Mouse (Mus musculus) MEL (cell line): ENCODE measurements around the gene Olfr517. TPM values are rescaled to one million over a fixed set of nuclear protein-coding genes. Genes with fewer than 3 reads are reported as not detected.

Experiments
- DNase-seq: peaks from one replicate; pipeline ENCODE4 v3.0.0; 2011; ENCODE audit warnings: low read depth, low spot score
- H3K27ac ChIP-seq: 2 replicates; pipeline ENCODE4 v1.5.1; 2012; ENCODE audit warnings: low read depth, mild to moderate bottlenecking, control low read depth, low read length, moderate library complexity; ENCODE audit not compliant: control insufficient read depth
- H3K27me3 ChIP-seq, 2 experiments: fragments of 150-350 bp in 1 of 2; sonication (generic) in 1 of 2; 2 replicates each; pipeline ENCODE4 v1.6.1; 2012; ENCODE audit warnings: low read length in 2 of 2, mild to moderate bottlenecking in 2 of 2, improper control_type of control experiment in 1 of 2, moderate library complexity in 1 of 2; ENCODE audit not compliant: insufficient read depth in 2 of 2, control insufficient read depth in 1 of 2
- H3K36me3 ChIP-seq, 2 experiments: 2 replicates each; pipeline ENCODE4 v1.6.1; 2012 to 2014; ENCODE audit warnings: low read length in 2 of 2, improper control_type of control experiment in 1 of 2, inconsistent platforms in 1 of 2, mild to moderate bottlenecking in 1 of 2; ENCODE audit not compliant: insufficient read depth in 2 of 2, control insufficient read depth in 1 of 2
- H3K4me1 ChIP-seq, 2 experiments: fragments of 150-350 bp in 1 of 2; sonication (generic) in 1 of 2; 2 replicates each; pipeline ENCODE4 v1.6.1; 2012; ENCODE audit warnings: low read length in 2 of 2, improper control_type of control experiment in 1 of 2, mild to moderate bottlenecking in 1 of 2; ENCODE audit not compliant: insufficient read depth in 2 of 2, control insufficient read depth in 1 of 2
- H3K4me3 ChIP-seq, 2 experiments: fragments of 150-350 bp in 1 of 2; sonication (generic) in 1 of 2; 2 replicates each; pipeline ENCODE4 v1.5.1; 2012; ENCODE audit warnings: low read depth in 2 of 2, low read length in 2 of 2, mild to moderate bottlenecking in 2 of 2, moderate library complexity in 2 of 2, control low read depth in 1 of 2, improper control_type of control experiment in 1 of 2; ENCODE audit not compliant: control insufficient read depth in 1 of 2, insufficient read depth in 1 of 2
- H3K79me2 ChIP-seq: 2 replicates; pipeline ENCODE4 v1.6.1; 2012; ENCODE audit warnings: mild to moderate bottlenecking, low read length, moderate library complexity; ENCODE audit not compliant: control insufficient read depth, poor library complexity, insufficient read depth
- H3K9ac ChIP-seq: 2 replicates; pipeline ENCODE4 v1.6.1; 2012; ENCODE audit warnings: low read depth, mild to moderate bottlenecking, control low read depth, low read length, moderate library complexity; ENCODE audit not compliant: control insufficient read depth, poor library complexity, severe bottlenecking
- H3K9me3 ChIP-seq: fragments of 150-350 bp; sonication (generic); replicated peaks from 2 replicates; pipeline ENCODE4 v1.6.1; 2012; ENCODE audit warnings: mild to moderate bottlenecking, low read length, improper control_type of control experiment, moderate library complexity; ENCODE audit not compliant: insufficient read depth
- ELF1 ChIP-seq: IDR thresholded peaks from 2 replicates; pipeline ENCODE4 v1.6.1; 2014; ENCODE audit warnings: low read depth, mild to moderate bottlenecking, inconsistent platforms, low read length, improper control_type of control experiment, moderate library complexity
- EP300 ChIP-seq, 2 experiments: IDR thresholded peaks; 2 replicates each; pipeline ENCODE4 v1.6.1; 2011; ENCODE audit warnings: improper control_type of control experiment in 2 of 2, low read length in 2 of 2, low read depth in 1 of 2, mild to moderate bottlenecking in 1 of 2
- HCFC1 ChIP-seq: IDR thresholded peaks from 2 replicates; pipeline ENCODE4 v1.6.1; 2012; ENCODE audit warnings: low read depth, mild to moderate bottlenecking, inconsistent platforms, low read length, improper control_type of control experiment, moderate library complexity
- JUND ChIP-seq: IDR thresholded peaks from 2 replicates; pipeline ENCODE4 v1.6.1; 2011; ENCODE audit warnings: low read depth, mild to moderate bottlenecking, improper control_type of control experiment, low read length
- MAFK ChIP-seq: IDR thresholded peaks from 2 replicates; pipeline ENCODE4 v1.6.1; 2011; ENCODE audit warnings: low read depth, mild to moderate bottlenecking, low read length, improper control_type of control experiment, borderline replicate concordance
- MAX ChIP-seq: IDR thresholded peaks from 2 replicates; pipeline ENCODE4 v1.6.1; 2011; ENCODE audit warnings: low read length, improper control_type of control experiment
- MAZ ChIP-seq: IDR thresholded peaks from 2 replicates; pipeline ENCODE4 v1.6.1; 2012; ENCODE audit warnings: low read depth, mild to moderate bottlenecking, inconsistent platforms, low read length, improper control_type of control experiment
- NELFE ChIP-seq: IDR thresholded peaks from 2 replicates; pipeline ENCODE4 v1.6.1; 2011; ENCODE audit warnings: low read depth, low read length, improper control_type of control experiment
- NRF1 ChIP-seq: IDR thresholded peaks from 2 replicates; pipeline ENCODE4 v1.6.1; 2014; ENCODE audit warnings: low read depth, mild to moderate bottlenecking, inconsistent platforms, low read length, improper control_type of control experiment, moderate library complexity; ENCODE audit not compliant: poor library complexity, insufficient read depth, severe bottlenecking
- RAD21 ChIP-seq: IDR thresholded peaks from 2 replicates; pipeline ENCODE4 v1.6.1; 2011; ENCODE audit warnings: mild to moderate bottlenecking, low read depth, low read length, improper control_type of control experiment
- TBP ChIP-seq: IDR thresholded peaks from 2 replicates; pipeline ENCODE4 v1.8.0; 2011; ENCODE audit warnings: low read depth, low read length, improper control_type of control experiment
- TCF12 ChIP-seq: IDR thresholded peaks from 2 replicates; pipeline ENCODE4 v1.6.1; 2014; ENCODE audit warnings: low read depth, mild to moderate bottlenecking, inconsistent platforms, low read length, improper control_type of control experiment, moderate library complexity
- UBTF ChIP-seq: IDR thresholded peaks from 2 replicates; pipeline ENCODE4 v1.6.1; 2012; ENCODE audit warnings: low read depth, mild to moderate bottlenecking, inconsistent platforms, low read length, improper control_type of control experiment, moderate library complexity, borderline replicate concordance; ENCODE audit not compliant: insufficient read depth
- ZC3H11A ChIP-seq: IDR thresholded peaks from 2 replicates; pipeline ENCODE4 v1.6.1; 2012; ENCODE audit warnings: low read depth, mild to moderate bottlenecking, inconsistent platforms, low read length, improper control_type of control experiment
- polyA plus RNA-seq, 2 experiments: library from polyadenylated mRNA; stranded (reverse) in 1 of 2; unstranded in 1 of 2; fragments of >175 nt in 1 of 2; fragments of >200 nt in 1 of 2; gene quantifications; 2 replicates each; pipeline versions ENCODE4 v1.2.1 to v1.2.4; 2012; ENCODE audit warnings: low replicate concordance in 2 of 2, low read depth in 1 of 2; ENCODE audit not compliant: insufficient read length in 2 of 2, insufficient read depth in 1 of 2, missing spikeins in 1 of 2
- total RNA-seq: library from RNA; depleted of rRNA; stranded (reverse); fragments of 300-350 nt; gene quantifications from 2 replicates; pipeline ENCODE4 v1.2.3, GENCODE M21; 2012; rRNA removed

The Olfr517 gene
- not detected in 2 replicates for total RNA-seq
- not detected for polyA plus RNA-seq

DNA sequence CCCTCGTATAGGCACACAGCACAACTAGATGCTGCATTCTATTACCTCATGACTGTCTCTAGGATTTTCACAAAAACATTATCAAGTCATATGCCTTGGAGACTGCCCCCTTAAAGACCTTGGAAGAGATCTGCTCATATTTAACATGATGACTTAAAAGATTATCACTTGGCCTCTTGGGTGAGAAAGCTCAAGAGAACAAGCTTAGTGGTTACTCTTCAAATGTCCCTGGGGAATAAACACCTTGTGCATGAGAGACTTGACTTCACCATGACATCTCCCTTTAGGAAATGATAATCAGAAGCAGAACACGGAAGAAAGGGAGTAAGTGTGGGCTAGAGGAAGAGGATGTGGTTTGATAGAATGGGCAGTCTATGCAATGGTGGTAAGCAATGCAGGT lies at the start of gene Olfr517:
Olfr517 (minus strand) TSS at position 101 of the 400 bp plus-strand sequence.
- H3K4me1 ChIP-seq = no peaks in the 10 kb centered on the region
- no peaks in the 10 kb centered on the region for H3K27me3 ChIP-seq

DNA sequence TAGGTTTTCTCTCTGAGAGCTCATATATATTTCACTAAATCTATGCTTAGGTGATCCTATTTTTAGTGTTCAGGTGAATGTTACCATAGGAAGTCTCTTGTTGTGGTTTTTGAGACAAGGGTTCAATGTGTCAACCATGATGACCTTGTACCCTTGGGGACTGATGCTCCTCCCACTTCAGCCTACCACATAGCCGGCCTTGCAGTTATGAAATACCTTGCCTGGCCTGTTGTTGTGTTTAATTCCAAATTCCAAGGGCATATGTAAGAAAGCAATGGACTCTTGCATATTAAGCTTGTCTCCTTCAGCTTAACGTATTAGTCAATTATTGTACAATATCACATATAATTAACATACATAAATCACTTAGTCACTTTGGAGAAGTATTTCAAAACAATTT lies 31.8 kb upstream of the Olfr517 start:
- H3K27ac ChIP-seq = no peak overlapping the region
- no peak for TF ChIP-seq JUND
- TF ChIP-seq UBTF = no peak
- TF ChIP-seq, all 39 proteins: peak for 0
- H3K9ac ChIP-seq = no peak overlapping the region
- H3K27me3 ChIP-seq = no peaks in the 10 kb centered on the region; a peak in 1 of 4 replicates
- H3K4me3 ChIP-seq = no peak overlapping the region
- no peaks in the 10 kb centered on the region for H3K4me1 ChIP-seq
- DNase-seq = no peak
- H3K79me2 ChIP-seq = no peaks in the 10 kb centered on the region
- H3K9me3 ChIP-seq = no peaks in the 10 kb centered on the region
- no peaks in the 10 kb centered on the region for H3K36me3 ChIP-seq

More for the DNA sequence above, at the start of gene Olfr517:
- no peaks in the 10 kb centered on the region for H3K9me3 ChIP-seq
- H3K79me2 ChIP-seq = no peaks in the 10 kb centered on the region
- TF ChIP-seq TBP (no peak), NRF1 (no peak), MAZ (no peak), NELFE (no peak), TCF12 (no peak), HCFC1 (no peak), RAD21 (no peak), MAX (no peak), EP300 (IDR thresholded peaks at IDR 0.05; ENCODE audit: low read depth in 1 of 2, low read length in 2 of 2) (no peak), ELF1 (no peak), ZC3H11A (no peak)
- DNase-seq = no peak
- no peak within 1 kb of the TSS for H3K27ac ChIP-seq
- no peak within 1 kb of the TSS for H3K4me3 ChIP-seq
- H3K9ac ChIP-seq = no peak within 1 kb of the TSS
- H3K36me3 ChIP-seq = no peaks in the 10 kb centered on the region

DNA sequence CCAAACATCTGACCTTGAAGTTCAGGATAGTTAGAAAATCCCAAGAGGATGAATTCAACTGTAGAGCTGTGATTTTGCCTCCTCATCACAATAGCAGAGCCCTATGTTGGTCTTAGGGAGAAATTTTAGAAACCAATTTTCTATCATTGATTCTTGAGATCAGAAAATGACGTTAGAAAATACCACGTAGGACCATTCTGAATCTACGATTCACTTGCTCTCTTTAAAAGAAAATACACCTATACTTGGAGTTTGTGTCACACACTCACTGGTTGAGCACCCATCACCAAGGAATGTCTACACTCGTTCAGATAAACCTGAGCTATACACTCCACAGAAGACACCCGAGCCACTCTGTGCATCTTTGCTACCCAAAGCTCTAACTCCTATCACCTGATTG lies 22.1 kb upstream of the Olfr517 start, which contains the start of gene Olfr519:
Olfr519 (minus strand) TSS at position 101 of the 400 bp plus-strand sequence.
- no peak within 1 kb of the TSS for H3K4me3 ChIP-seq
- H3K36me3 ChIP-seq = no peaks in the 10 kb centered on the region
- no peak for TF ChIP-seq MAFK
- TF ChIP-seq ELF1 = no peak
- TF ChIP-seq, all 39 proteins: peak for 0
- H3K79me2 ChIP-seq = no peaks in the 10 kb centered on the region
- H3K4me1 ChIP-seq = no peaks in the 10 kb centered on the region
- no peak within 1 kb of the TSS for H3K9ac ChIP-seq
- H3K9me3 ChIP-seq = no peaks in the 10 kb centered on the region
- H3K27me3 ChIP-seq = no peaks in the 10 kb centered on the region; a peak in 1 of 4 replicates
- H3K27ac ChIP-seq = no peak within 1 kb of the TSS
- no peak for DNase-seq
